Mouse (Mus musculus): ENCODE data around the gene Stkld1. TPM values are rescaled to one million over a fixed set of nuclear protein-coding genes. Genes with fewer than 3 reads are reported as not detected.

Gene Stkld1
- polyA plus RNA-seq, 1 experiment from 2014 or later: 0.11 TPM

GRCm38 (mm10) chr2:26993936-26994335 lies 60.1 kb downstream of the Stkld1 start:
- no peaks in the 10 kb centered on the region for H3K36me3 ChIP-seq (replicated peaks)
- no peaks in the 10 kb centered on the region for H3K27me3 ChIP-seq (replicated peaks; ENCODE audit: low read depth, poor library complexity, severe bottlenecking)
- H3K4me1 ChIP-seq: no peaks in the 10 kb centered on the region
- DNase-seq (ENCODE audit: low spot score): no peak
- H3K27ac ChIP-seq (replicated peaks): no peak overlapping the region
- WGBS: 83% methylated on average over 3 of the region's 3 CpGs
- no peak overlapping the region for H3K4me3 ChIP-seq
- H3K9me3 ChIP-seq: no peaks in the 10 kb centered on the region

- no peaks in the 10 kb centered on the region for H3K36me3 ChIP-seq (replicated peaks)
- WGBS: 82% methylated on average over 1 of the region's 1 CpGs
- no peak for DNase-seq (ENCODE audit: low spot score)
- H3K27ac ChIP-seq (replicated peaks): no peak overlapping the region
- no peak overlapping the region for H3K4me3 ChIP-seq
- H3K27me3 ChIP-seq (replicated peaks; ENCODE audit: low read depth, poor library complexity, severe bottlenecking): no peaks in the 10 kb centered on the region
- H3K9me3 ChIP-seq: no peaks in the 10 kb centered on the region
- H3K4me1 ChIP-seq: no peaks in the 10 kb centered on the region
Measured at GRCm38 (mm10) chr2:26997498-26997897, 63.7 kb downstream of the Stkld1 start.

GRCm38 (mm10) chr2:26997993-26998392 lies 64.1 kb downstream of the Stkld1 start:
- H3K4me1 ChIP-seq: no peaks in the 10 kb centered on the region
- no peak overlapping the region for H3K4me3 ChIP-seq
- H3K9me3 ChIP-seq: no peaks in the 10 kb centered on the region
- WGBS: 91% methylated on average over 7 of the region's 7 CpGs
- DNase-seq (ENCODE audit: low spot score): no peak
- H3K27ac ChIP-seq (replicated peaks): no peak overlapping the region
- no peaks in the 10 kb centered on the region for H3K36me3 ChIP-seq (replicated peaks)
- no peaks in the 10 kb centered on the region for H3K27me3 ChIP-seq (replicated peaks; ENCODE audit: low read depth, poor library complexity, severe bottlenecking)

Other genes with a start within 250 kb of the Stkld1 start
- not detected in 2 replicates for gene Abo, start 69.1 kb upstream of the Stkld1 start, polyA plus RNA-seq (2016; fragmentation: Nextera tagmentation; extraction: Ambion mirVana)
- 33.5 and 37.1 TPM in 2 replicates for gene Surf6, start 31.2 kb upstream of the Stkld1 start, polyA plus RNA-seq (2016; fragmentation: Nextera tagmentation; extraction: Ambion mirVana)
- gene Med22, start 23.4 kb upstream of the Stkld1 start, polyA plus RNA-seq (2016; fragmentation: Nextera tagmentation; extraction: Ambion mirVana): 87.2 and 91.1 TPM in 2 replicates
- gene Rpl7a, start 23.3 kb upstream of the Stkld1 start, polyA plus RNA-seq (2016; fragmentation: Nextera tagmentation; extraction: Ambion mirVana): 720 and 721 TPM in 2 replicates
- 56.7 and 58.5 TPM in 2 replicates for gene Surf2, start 17.7 kb upstream of the Stkld1 start, polyA plus RNA-seq (2016; fragmentation: Nextera tagmentation; extraction: Ambion mirVana)
- 44.5 and 48.6 TPM in 2 replicates for gene Surf1, start 17.5 kb upstream of the Stkld1 start, polyA plus RNA-seq (2016; fragmentation: Nextera tagmentation; extraction: Ambion mirVana)
- gene Surf4, start 119 bp upstream of the Stkld1 start, polyA plus RNA-seq (2016; fragmentation: Nextera tagmentation; extraction: Ambion mirVana): 158 and 160 TPM in 2 replicates
- gene Rexo4, start 30.3 kb downstream of the Stkld1 start, polyA plus RNA-seq (2016; fragmentation: Nextera tagmentation; extraction: Ambion mirVana): 56.0 and 59.1 TPM in 2 replicates
- not detected in 2 replicates for gene Adamts13, start 39.4 kb downstream of the Stkld1 start, polyA plus RNA-seq (2016; fragmentation: Nextera tagmentation; extraction: Ambion mirVana)
- gene Cacfd1, start 75.9 kb downstream of the Stkld1 start, polyA plus RNA-seq (2016; fragmentation: Nextera tagmentation; extraction: Ambion mirVana): 91.0 and 97.4 TPM in 2 replicates
- 1.4 and 2.3 TPM in 2 replicates for gene Slc2a6, start 94.0 kb downstream of the Stkld1 start, polyA plus RNA-seq (2016; fragmentation: Nextera tagmentation; extraction: Ambion mirVana)
- gene Mymk, start 138.1 kb downstream of the Stkld1 start, polyA plus RNA-seq (2016; fragmentation: Nextera tagmentation; extraction: Ambion mirVana): 0.17 TPM in 1 of 2 replicates, not detected in the other
- 2.1 and 3.0 TPM in 2 replicates for gene Adamtsl2, start 145.3 kb downstream of the Stkld1 start, polyA plus RNA-seq (2016; fragmentation: Nextera tagmentation; extraction: Ambion mirVana)
- gene Fam163b, start 208.4 kb downstream of the Stkld1 start, polyA plus RNA-seq (2016; fragmentation: Nextera tagmentation; extraction: Ambion mirVana): 0.06 and 0.10 TPM in 2 replicates
- 0.25 and 0.87 TPM in 2 replicates for gene Dbh, start 231.2 kb downstream of the Stkld1 start, polyA plus RNA-seq (2016; fragmentation: Nextera tagmentation; extraction: Ambion mirVana)